Mouse (Mus musculus) macrophage (primary cell): ENCODE data around the gene Amn. TPM values are rescaled to one million over a fixed set of nuclear protein-coding genes. Genes with fewer than 3 reads are reported as not detected.

ENCODE experiments used
- H3K27ac ChIP-seq: fragments of 350-480 bp; formaldehyde crosslinking; 2 replicates; pipeline ENCODE4 v1.9.0; 2021
- H3K36me3 ChIP-seq: fragments of 350-480 bp; formaldehyde crosslinking; 2 replicates; pipeline ENCODE4 v1.9.0; 2021; ENCODE audit errors: inconsistent target
- H3K4me3 ChIP-seq: fragments of 350-480 bp; formaldehyde crosslinking; 2 replicates; pipeline ENCODE4 v1.9.0; 2021; ENCODE audit errors: inconsistent target
- H3K79me2 ChIP-seq: fragments of 350-480 bp; formaldehyde crosslinking; 2 replicates; pipeline ENCODE4 v1.9.0; 2021; ENCODE audit errors: inconsistent target
- WGBS: methylation state at CpG from one replicate; pipeline ENCODE4 v1.1.7; 2026; ENCODE audit warnings: inconsistent platforms; ENCODE audit not compliant: missing documents; 5-methylcytosine and 5-hydroxymethylcytosine counted together
- polyA plus RNA-seq: library from polyadenylated mRNA; stranded (reverse); fragments of 250-400 nt; gene quantifications from 3 replicates; pipeline ENCODE4 v1.2.4, GENCODE M21; 2018; ENCODE audit warnings: inconsistent platforms

The Amn gene
- polyA plus RNA-seq, 1 experiment from 2014 or later: not detected

DNA sequence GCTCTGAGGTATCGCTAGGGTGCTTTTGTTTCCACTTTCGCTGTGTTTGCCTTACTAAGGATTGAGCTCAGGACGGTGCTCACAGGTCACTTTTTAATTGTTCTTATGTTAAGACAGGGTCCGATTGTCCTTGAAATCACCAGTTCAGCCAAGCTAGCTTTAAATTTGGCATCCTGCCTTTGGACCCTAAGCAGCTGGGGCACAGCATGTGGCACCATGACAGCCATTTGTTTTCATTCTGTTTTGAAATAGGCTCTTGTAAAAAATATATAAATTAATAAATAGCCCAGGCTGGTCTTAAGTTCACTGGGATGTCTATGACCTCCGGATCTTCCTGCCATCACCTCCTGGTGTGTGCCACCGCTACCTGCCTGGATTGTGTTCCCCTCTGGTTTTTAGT lies 25.8 kb upstream of the Amn start:
- WGBS: 92% methylated on average over 6 of the region's 6 CpGs
- no peaks in the 10 kb centered on the region for H3K79me2 ChIP-seq
- H3K36me3 ChIP-seq: peaks cover 84% of the 10 kb centered on the region
- no peak overlapping the region for H3K4me3 ChIP-seq
- H3K27ac ChIP-seq: no peak overlapping the region

DNA sequence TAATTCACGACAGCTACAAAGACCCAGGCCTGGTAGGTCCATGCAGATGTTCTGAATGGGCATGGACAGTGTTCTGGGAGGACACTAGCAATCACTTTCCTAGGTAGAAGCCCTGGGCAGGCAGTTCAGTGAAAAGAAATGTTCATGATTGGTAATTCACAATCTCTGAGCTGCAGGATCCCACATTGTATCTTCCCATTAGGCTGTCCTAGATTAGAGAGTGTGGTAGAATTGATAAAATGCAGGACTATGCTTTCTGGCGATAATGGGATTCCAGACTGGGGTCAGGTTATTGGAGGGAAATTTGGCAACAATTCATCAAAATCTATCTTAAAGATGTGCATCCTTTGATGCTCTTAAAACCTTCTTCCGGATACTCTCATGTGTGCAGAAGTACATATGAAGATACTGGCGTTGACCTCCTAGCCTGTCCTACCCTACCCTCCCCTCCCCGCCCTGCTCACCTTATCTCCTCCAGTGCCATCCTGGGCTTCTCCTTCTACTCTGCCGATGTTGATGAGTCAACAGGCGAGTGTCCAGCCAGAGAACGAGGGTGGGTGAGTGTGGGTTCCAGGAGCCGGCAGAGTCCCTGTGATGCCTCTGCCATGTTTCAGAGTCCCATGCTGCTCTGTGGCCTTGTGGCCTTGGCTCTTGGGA lies 24.0 kb upstream of the Amn start:
- 94% methylated on average over 9 of the region's 9 CpGs for WGBS
- peaks cover 89% of the 10 kb centered on the region for H3K36me3 ChIP-seq

DNA sequence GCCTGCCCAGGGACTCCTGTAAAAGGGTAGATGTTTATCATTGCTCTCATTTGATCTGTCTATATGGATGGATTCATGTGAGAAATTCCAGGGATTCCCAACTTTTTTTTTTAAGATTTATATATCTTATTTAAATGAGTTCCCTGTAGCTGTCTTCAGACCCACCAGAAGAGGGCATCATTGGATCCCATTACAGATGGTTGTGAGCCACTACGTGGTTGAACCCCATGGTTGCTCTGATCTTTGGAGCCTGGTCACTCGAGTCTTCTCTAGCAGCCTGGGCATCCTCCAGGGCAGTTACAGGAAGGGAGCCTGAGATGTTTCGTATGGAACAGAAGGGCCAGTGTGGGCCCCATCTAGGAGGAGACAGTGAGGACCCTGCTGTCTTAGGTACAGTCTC lies 21.8 kb upstream of the Amn start:
- Histone ChIP-seq H3K79me2 (no peaks in the 10 kb centered on the region), H3K4me3 (no peak overlapping the region), H3K36me3 (peaks cover 70% of the 10 kb centered on the region), H3K27ac (no peak overlapping the region)
- WGBS: 78% methylated on average over 3 of the region's 3 CpGs

More for the DNA sequence above, 24.0 kb upstream of the Amn start:
- no peak overlapping the region for H3K4me3 ChIP-seq
- no peaks in the 10 kb centered on the region for H3K79me2 ChIP-seq
- no peak overlapping the region for H3K27ac ChIP-seq

DNA sequence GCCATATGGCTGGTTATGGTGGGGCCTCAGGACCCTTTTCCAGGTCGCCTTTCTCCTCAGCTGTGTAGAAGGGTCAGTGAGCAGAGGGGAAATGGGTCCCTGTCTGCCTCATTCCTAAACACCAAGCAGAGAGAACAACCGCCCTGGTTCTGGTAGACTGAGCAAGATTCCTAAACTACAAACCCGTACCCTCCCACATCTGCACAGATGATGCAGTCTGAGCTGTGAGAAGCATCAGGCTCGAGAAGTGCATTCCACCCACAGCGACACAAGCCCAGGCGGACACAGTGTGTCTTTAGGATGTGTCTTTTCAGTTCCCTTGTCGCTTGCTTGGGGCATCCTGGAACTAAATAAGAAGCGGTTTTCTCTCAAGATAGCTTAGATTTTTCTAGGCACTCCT lies 20.8 kb upstream of the Amn start:
- Histone ChIP-seq H3K4me3 (no peak overlapping the region), H3K27ac (no peak overlapping the region), H3K36me3 (peaks cover 65% of the 10 kb centered on the region), H3K79me2 (no peaks in the 10 kb centered on the region)
- 93% methylated on average over 8 of the region's 8 CpGs for WGBS

DNA sequence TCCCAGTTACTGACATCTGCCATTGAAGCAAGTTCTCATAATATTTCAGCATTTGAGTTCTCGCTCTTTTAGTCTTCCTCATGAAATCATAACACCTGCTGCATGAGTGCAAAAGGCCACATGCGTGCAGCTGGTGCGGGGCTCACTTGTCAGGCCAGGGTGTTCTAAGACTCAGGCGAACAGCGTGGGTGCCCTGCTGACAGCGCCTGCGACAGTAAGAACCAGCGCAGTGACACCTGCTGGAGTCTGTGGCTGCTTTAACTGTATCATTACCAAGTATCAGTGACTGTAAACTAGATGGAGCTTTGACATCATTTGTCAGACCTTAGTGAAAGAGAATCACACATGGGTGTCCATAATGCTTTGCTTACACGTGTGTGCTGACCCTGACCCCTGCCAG lies 19.7 kb upstream of the Amn start:
- WGBS: 91% methylated on average over 9 of the region's 9 CpGs
- peaks cover 65% of the 10 kb centered on the region for H3K36me3 ChIP-seq
- H3K27ac ChIP-seq: no peak overlapping the region
- no peak overlapping the region for H3K4me3 ChIP-seq
- no peaks in the 10 kb centered on the region for H3K79me2 ChIP-seq

DNA sequence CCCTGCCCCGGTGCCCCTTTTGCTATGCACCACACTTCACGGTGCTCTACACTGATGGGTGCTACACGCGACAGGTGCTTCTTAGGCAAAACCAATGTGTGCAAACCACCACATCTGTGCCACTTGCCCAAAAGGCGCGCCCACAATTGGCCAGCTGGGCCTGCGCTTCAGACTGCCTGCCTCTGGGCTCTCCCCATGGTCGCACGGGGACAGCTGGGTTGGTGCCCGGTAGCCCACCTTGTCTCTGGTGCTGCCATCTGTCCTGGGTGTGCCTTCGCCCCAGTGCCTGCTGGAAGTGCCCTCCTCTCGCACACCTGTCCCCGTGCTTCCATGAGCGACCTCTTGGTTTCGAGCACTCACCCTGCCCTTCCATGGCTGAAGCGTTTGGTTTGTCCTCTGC lies 7.2 kb upstream of the Amn start:
- 94% methylated on average over 16 of the region's 16 CpGs for WGBS
- Histone ChIP-seq H3K4me3 (no peak overlapping the region), H3K27ac (no peak overlapping the region), H3K36me3 (peaks cover 44% of the 10 kb centered on the region; the same call in 1 of the 2 replicates), H3K79me2 (no peaks in the 10 kb centered on the region)

DNA sequence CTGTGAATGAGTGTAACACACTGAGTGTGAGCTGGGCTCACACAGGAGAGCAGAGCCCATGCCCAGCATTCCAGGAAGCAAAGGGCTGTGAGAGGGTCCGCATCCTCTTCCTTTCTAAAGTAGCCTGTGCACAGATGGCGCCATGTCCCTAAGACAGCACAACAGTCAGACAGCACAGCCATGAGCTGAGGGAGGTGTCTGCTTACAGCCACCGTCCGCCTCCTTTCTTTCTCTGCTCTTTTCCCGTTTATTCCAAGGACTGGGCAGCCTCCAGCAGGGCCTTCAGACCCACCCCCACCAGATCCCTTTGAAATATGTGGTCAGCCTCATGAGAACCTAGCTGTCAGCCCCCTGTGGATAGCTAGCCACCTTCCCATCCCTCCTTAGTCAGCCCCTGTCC lies 5.7 kb upstream of the Amn start:
- 87% methylated on average over 3 of the region's 5 CpGs for WGBS
- H3K79me2 ChIP-seq: no peaks in the 10 kb centered on the region
- no peak overlapping the region for H3K4me3 ChIP-seq
- no peak overlapping the region for H3K27ac ChIP-seq
- H3K36me3 ChIP-seq: peaks cover 33% of the 10 kb centered on the region; the same call in 1 of the 2 replicates

DNA sequence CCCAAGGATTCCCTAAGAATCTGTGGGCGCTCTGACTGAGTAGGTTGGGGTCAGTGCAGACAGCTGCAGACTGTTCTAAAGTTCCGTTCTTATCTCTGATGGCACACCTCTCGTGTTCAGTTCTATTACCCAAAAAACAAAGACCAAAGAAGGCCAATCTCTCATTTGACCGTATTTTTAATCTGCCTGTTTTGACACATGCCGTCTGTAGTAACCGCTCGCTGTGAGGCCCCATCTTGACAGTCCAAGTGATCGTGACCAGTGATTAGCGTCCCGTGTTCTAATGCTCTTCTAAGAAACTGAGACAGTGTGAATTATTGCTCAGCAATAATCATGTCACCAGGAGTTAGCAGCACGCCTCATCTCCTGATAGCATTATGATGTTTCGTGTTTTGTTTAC lies 4.3 kb upstream of the Amn start:
- Histone ChIP-seq H3K27ac (no peak overlapping the region), H3K79me2 (no peaks in the 10 kb centered on the region), H3K4me3 (no peak overlapping the region), H3K36me3 (peaks cover 19% of the 10 kb centered on the region; the same call in 1 of the 2 replicates)
- WGBS: 94% methylated on average over 12 of the region's 12 CpGs

DNA sequence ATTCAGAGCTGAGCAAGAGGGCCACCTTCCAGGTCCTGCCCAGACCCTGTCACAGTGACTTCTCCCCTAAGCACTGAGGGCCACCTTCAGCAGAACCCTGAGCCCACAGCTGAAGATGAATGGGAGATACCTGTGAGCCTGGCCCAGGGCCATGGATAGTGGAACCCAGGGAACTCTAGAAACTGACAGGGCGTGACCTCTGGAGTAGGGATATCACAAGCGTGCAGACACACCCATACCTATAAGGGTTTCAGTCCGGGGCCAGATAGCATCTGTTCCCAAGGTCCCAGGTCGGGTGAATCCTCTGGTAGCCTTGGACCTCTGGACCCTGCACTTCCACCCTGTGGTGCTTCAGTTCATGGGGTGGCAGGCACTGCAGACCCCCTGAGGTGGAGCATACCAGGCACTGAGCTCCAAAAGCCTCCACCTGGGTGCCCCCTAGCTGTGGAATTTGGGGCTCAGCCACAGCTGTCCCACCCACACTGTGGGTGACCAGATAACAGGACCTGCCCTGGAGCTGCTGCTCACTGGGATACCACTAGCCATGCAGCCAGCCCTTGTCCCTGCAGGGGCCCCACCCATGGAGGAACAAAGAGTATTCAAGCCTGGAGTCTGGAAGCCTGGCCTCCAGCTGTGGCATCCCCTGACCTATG lies 3.1 kb upstream of the Amn start:
- no peak overlapping the region for H3K27ac ChIP-seq
- H3K79me2 ChIP-seq: no peaks in the 10 kb centered on the region
- whole genome bisulfite sequencing: 95% methylated on average over 4 of the region's 4 CpGs
- H3K4me3 ChIP-seq: no peak overlapping the region
- peaks cover 8% of the 10 kb centered on the region; the same call in 1 of the 2 replicates for H3K36me3 ChIP-seq

DNA sequence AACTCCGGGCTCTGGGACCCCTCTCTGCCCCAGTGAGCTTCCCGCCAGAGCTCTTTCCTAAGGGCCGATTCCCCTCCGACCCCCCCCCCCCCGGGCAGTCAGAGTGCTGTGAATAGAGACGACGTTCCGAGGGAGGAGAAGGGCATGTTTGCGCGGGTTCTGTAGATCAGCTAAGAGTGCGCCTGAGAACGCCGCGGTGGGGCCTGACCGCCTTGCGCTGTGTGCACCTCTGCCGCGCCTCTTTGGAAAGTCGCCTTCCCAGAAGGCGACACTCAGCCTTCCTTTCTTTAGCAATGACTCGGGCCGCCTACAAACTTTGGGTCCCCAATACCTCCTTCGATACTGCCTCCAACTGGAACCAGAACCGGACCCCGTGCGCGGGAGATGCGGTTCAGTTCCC lies 511 bp downstream of the Amn start:
- Histone ChIP-seq H3K4me3 (no peak overlapping the region), H3K27ac (no peak overlapping the region), H3K79me2 (no peaks in the 10 kb centered on the region), H3K36me3 (no peaks in the 10 kb centered on the region)
- 14% methylated on average over 28 of the region's 28 CpGs for WGBS

DNA sequence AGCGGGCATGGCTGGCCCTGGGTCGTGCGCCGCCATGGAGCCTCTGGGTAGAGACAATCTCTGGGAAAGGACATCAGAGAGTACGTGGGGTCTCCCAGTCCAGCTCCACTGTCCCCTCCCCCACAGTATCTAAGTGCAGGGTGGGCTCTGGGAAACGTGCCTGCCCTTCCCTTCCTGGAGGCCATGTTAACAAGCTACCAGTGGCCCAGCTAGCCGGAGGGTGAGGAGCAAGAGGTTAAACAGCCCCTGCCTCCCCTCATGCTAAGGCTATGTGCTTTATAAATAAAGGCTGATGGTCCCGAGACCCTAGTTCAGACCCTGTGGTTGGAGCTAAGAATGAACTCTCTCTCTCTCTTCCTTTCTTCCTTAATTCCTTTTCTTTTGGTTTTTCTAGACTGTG lies 1.1 kb downstream of the Amn start:
- Histone ChIP-seq H3K36me3 (no peaks in the 10 kb centered on the region), H3K4me3 (no peak overlapping the region)
- 31% methylated on average over 6 of the region's 8 CpGs for WGBS

DNA sequence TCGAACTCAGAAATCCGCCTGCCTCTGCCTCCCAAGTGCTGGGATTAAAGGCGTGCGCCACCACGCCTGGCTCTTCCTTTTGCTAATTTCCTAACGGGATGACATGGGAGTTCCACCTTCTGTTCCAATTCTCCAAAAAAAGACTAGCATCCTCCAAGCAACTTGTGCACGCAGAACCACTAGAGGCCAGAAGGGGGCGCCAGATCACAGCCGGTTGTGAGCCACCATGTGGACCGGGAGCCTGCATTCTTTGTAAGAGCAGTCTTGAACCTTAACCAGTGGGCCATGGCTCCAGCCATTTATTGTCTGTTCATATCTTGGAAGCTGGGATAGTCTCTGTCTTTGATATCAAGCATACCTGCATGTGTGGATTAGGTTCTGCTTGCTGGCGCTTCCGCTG lies 1.5 kb downstream of the Amn start:
- Histone ChIP-seq H3K27ac (no peak overlapping the region), H3K79me2 (no peaks in the 10 kb centered on the region), H3K4me3 (no peak overlapping the region), H3K36me3 (no peaks in the 10 kb centered on the region)
- 24% methylated on average over 12 of the region's 12 CpGs for WGBS

More for the DNA sequence above, 1.1 kb downstream of the Amn start:
- H3K79me2 ChIP-seq: no peaks in the 10 kb centered on the region
- no peak overlapping the region for H3K27ac ChIP-seq

DNA sequence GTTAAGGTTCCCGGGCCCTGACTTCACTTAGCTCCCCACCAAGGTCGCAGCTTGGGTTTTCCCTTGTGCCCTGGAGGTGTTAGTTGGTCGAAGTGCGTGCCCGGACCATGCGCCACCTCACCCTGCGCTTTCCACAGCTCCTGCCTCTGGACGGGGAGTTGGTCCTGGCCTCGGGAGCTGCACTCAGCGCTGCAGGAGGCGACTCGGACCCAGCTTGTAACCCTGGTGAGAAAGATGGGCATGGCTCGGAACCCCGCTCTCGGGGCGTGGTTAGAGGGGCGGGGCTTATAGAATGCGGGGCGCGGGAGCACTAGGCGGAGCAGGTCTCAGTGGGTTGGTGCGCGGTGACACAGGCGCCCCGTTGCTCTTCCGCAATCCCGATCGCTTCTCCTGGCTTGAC lies 3.1 kb downstream of the Amn start:
- Histone ChIP-seq H3K79me2 (no peaks in the 10 kb centered on the region), H3K4me3 (no peak overlapping the region), H3K36me3 (no peaks in the 10 kb centered on the region), H3K27ac (no peak overlapping the region)
- WGBS: 8% methylated on average over 28 of the region's 28 CpGs

DNA sequence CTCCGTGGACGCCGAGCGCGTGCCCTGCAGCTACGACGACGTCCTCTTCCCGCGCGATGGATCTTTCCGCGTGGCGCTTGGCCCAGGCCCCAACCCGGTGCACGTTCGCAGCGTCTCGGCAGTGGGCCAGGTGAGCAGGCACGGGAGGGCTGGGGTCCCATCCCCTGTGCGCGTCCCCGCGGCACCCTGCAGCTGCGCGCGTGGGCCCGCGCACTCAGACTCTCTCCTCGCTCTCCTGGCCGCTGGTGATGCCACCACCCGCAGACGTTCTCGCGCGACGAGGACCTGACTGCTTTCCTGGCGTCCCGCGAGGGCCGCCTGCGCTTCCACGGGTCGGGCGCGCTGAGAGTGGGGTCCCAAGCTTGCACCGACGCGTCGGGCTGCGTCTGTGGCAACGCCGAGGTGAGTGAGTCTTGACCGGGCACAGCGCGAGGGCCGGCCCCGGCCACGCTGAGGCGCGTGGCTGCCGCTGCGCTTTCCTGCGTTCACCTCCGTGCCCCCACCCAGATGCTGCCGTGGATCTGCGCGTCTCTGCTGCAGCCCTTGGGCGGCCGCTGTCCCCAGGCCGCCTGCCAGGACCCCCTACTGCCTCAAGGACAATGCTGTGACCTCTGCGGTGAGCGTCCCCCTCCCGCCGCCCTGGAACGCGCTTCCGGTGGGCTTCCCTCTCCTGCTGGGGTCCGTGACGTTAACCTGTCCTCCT lies 3.7 kb downstream of the Amn start:
- H3K4me3 ChIP-seq: no peak overlapping the region
- no peaks in the 10 kb centered on the region for H3K36me3 ChIP-seq
- WGBS: 6% methylated on average over 78 of the region's 80 CpGs
- H3K27ac ChIP-seq: no peak overlapping the region
- H3K79me2 ChIP-seq: no peaks in the 10 kb centered on the region

DNA sequence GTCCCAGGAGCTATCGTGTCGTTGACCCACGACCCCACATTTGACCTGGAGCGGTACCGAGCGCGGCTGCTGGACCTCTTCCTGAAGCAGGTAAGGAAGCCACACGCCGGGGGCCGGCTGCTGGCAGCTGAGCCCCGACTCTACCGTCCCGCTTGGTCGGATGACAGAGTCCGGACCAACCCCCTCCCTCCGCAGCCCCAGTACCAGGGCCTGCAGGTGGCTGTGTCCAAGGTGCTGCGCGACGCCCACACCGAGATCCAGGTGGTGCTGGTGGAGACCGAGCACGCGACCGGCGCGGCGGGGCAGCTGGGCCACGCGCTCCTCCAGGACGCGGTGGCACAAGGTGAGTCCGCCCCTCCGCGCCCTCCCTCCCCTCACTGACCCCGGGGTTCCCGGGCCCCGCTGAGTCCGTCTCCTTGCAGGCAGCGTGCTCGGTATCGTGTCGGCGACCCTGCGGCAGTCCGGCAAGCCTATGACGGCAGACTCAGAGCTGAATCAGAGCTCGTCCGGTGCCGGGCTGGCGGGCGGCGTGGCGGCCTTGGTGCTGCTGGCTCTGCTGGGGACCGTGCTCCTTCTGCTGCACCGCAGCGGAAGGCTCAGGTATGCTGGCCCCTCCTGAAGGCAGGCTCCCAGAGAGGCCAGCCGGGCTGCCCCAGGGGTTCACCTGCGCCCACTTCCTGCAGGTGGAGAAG lies 4.4 kb downstream of the Amn start:
- H3K79me2 ChIP-seq: no peaks in the 10 kb centered on the region
- H3K4me3 ChIP-seq: no peak overlapping the region
- no peak overlapping the region for H3K27ac ChIP-seq
- 2% methylated on average over 54 of the region's 58 CpGs for WGBS
- H3K36me3 ChIP-seq: no peaks in the 10 kb centered on the region
